Mouse (Mus musculus) gastrocnemius, adult 18-20 months (tissue): ENCODE measurements at regions not wholly inside any gene's neighbourhood (a gene's known extent, or its start where the extent isn't known, plus 50 kb on each side); places are given as distances from the start of the nearest gene placed in this dataset.

Experiments used
- DNase-seq: peaks from one replicate; pipeline ENCODE4 v3.0.0; 2021; ENCODE audit warnings: low spot score

DNA sequence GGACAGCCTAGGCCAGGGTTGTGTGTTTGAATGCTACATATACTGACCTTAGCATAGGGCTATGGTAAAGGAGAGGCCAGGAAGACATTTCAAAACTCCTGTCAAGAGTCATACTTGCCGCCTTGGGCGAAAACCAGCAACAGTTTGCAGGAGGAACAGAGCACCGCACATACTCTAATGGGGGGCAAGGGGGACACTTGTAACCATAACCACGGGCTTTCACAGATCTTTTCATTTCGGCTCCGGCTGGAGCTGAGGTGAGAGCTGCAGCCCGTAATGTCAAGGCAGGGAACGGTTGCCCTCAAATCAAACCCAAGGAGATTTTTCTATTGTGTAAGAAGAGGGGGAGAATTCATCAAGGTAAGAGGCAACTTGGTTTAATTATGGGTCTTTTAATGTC, 258.7 kb upstream of the Nt5e start:
- no peak for DNase-seq

DNA sequence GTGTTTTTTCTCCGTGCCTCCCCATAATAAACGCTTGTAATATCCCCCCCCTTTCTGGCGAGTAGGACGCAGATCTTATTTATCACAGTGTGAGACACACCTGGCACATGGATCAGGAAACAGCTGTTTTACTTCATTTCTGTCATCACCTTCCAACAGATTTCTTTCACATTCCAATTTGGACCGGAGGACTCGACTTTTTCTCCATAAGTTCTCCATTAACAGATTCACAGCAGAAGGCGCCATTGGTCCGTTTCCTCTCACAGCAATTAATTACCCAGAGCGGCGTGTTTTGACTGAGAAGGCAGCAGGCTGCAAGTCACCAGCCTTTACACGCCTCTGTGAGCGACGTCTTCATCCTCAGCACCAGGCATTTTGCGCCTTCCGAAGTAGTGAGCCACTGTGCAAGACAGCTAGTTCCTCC, 258.1 kb upstream of the Nt5e start:
- no peak for DNase-seq

DNA sequence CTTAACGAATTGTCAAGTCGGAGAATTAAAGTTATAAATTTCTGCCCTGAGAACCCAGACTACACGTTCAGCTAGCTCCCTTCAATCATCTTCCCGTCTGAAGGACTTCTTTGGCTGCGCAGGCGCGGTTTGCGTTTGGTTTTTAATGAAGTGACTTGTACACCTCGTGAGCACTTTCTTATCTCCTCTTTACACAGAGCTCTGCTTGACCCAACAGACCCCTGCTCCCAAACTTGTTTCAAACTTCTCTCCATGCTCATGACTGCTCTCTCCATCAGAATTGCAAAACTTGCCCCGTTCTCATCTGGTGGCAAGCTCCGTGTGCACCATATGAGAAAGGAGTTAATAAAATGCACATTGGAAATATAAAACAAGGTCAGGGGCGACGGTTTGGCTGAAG, 257.2 kb upstream of the Nt5e start:
- no peak for DNase-seq

GRCm38 (mm10) chr9:88073165-88073564, 253.8 kb upstream of the Nt5e start:
- DNase-seq: no peak

DNA sequence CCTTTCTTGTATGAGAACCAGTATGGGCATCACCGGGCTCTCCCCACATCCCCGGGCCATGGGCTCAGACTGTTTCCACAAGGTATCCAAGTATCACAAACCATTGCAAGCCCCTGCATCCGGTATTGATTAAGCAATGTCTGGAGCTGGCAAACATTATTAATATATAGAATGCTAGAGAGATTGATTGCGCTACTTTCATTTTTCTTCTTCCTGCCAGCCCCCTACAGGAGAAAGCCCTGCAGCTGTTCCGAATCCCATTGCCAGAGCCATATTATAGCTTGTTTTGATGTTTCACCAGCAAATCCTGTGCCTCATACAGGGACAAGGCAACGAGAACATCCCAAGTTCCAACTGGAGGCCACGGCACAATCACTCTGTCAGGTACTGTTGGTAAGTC, 253.4 kb upstream of the Nt5e start:
- DNase-seq: no peak

DNA sequence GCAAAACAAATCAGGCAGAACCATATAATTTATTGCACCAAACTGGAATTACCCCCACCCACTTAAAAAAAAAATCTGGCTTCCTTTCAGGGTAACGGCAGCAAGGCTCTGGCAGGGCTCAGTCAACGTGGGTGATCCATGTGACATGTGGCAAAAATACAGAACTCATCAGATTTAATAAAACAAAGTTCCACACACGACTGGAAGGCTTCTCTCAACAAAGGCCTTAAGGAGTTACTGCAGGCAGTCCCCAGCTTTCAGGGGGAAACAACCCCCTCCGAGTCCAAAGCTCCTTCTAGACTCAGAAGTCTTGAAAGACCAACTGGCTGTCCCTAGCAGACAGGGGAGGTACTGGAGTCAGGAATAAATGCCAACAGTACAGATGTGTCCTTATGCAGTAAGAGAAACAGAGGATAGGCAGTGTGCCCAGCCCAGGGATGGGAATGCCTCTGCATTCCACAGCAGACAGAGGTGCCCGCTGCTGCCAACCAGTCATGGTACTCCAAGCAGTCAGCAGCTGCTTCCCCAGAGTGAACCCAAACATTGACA, 244.0 kb upstream of the Nt5e start:
- DNase-seq: no peak

GRCm38 (mm10) chr9:88085181-88085816, 241.7 kb upstream of the Nt5e start:
- no peak for DNase-seq

DNA sequence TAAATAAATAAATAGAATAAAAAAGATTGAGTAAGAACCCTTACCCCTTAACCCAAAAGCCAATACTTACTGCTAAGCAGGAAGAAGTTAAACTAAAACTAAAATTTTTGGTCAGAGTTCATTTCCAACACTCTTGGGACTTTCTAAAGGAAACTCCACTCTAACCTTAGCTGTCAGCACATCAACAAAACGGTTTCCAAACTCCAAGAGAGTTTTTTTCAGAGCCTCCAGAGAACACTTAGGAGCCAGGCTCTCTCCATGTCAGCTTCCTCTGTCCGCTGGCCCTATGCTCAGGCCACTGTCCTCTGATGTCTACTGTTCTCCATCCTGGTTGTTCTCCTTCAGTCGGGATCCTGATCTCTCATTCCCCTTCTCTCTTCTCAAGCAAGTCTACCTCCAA, 241.1 kb upstream of the Nt5e start:
- DNase-seq: peak; percentile 23

GRCm38 (mm10) chr9:88091781-88092527, 235.0 kb upstream of the Nt5e start:
- peak; percentile 55 for DNase-seq

- DNase-seq: no peak
Observed at GRCm38 (mm10) chr9:88092561-88092960, 234.4 kb upstream of the Nt5e start.

DNA sequence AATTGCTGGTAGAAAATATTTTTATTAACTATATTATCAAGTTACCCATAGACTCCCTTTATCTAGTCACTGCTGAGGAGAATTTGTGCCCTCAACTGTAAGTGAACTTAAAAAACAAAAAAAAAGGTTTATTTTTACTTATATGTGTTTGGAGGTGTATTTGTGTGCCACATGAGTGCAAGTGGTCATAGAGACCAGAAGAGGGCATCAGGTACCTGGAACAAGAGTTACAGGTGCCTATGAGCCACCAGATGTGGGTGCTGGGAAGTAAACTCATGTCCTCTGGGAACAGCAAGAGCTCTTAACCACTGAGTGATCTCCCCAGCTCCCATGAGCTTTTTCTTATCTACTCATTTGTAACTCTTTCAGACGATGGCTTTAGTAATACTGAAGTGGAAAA, 213.9 kb upstream of the Nt5e start:
- no peak for DNase-seq

- DNase-seq: no peak
Observed at GRCm38 (mm10) chr9:88120536-88120935, 206.5 kb upstream of the Nt5e start.

DNA sequence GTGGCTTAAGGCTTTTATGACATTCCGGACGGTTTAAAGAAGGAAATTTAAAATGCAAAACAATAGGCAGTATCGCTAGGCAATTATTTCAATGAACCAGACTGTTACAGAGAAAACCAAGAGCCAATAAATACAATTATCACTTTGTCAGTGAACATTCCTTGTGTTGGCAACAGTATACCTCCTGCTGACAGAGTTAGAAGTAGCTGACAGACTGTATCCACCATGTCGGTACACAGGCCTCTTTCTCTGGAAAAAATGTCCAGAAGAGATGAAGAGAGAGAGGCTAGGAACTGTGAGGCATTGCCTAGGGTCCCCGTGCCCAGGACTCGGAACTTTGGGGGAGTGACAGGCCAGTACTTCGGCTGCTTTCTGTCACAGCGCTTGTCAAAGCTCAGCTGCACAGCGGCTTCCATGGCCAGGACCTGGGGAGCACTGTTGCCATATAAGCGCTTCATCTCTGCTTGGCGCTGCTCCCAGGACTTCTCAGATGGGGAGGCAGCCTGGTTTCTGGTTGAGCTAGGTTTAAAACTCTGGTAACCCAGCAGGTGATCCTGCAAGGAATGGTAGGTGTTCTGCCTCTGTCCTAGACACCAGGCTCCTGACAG, 205.9 kb upstream of the Nt5e start:
- DNase-seq: no peak

- peak; percentile 71 for DNase-seq
Observed at GRCm38 (mm10) chr9:88124322-88125005, 202.5 kb upstream of the Nt5e start.

DNA sequence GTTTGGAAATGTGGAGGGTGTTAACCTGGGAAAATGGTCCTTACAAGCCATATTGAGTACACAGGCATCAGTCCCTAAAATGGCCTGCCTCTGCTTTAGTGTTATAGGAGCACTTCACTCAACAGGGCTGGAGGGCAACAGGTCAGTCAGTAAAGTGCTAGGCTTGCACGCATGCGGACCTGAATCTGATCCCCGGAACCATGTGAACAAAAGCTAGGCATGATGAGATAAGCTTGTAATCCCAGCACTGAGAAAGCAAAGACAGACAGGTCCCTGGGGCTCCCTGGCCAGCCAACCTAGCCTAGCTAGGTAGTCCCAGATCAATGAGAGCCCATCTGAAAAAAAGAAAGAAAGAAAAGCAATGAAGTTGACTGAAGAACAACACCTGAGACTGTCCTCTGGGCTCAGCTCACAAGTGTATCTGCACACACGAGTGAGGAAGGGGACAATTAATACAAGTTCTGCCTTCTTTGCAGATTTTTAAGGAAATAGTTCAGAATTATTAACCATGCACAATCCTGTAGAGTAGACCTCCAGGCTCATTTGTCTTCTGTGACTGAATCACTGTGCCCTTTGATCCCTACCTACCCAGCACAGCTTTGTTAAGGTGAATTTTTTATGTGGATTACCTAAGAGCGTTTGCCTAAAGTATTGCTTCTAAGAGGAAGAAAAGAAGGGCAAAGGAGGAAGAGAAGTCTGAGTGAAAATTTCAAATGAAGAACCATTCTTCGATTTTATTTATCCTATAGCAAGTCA, 163.8 kb upstream of the Nt5e start:
- DNase-seq: no peak

DNA sequence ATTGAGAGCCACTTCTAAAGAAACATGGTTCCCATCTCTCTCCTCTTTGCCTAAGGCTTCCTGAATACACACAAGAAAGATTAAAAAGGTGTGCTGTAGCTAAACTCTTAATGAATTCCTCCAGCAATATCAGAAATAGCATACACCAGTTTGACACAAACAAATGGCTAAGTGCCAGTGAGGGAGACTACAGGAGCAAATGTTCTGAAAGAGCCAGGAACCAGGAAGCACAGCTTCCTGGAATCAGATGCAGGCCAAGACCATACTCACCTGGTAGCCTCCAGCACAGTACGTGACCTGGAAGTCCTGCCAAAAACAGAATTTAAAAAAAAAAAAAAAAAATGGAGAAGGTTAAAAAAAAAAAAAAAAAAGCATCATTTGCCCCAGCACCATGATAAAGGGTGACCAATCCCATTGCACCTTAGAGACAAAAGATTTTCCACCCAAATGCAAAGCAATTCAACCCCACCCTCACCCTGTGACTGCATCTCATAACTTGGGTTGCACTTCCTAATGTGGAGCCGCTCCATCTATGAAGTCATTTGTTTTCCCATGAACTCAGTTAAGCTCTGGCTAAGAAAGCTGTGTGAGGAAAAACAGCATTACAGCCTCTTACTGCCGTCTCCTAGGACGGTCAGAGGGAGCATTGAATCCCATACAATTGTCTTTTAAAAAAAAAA, 149.3 kb upstream of the Nt5e start:
- DNase-seq: peak; percentile 66

GRCm38 (mm10) chr9:88181189-88181994, 145.6 kb upstream of the Nt5e start:
- peak; percentile 9 for DNase-seq

- no peak for DNase-seq
Observed at GRCm38 (mm10) chr9:88207378-88207777, 119.6 kb upstream of the Nt5e start.

- no peak for DNase-seq
Observed at GRCm38 (mm10) chr9:88208022-88208421, 119.0 kb upstream of the Nt5e start.

GRCm38 (mm10) chr9:88214758-88215157, 112.2 kb upstream of the Nt5e start:
- DNase-seq: no peak
